Mouse (Mus musculus) stomach, embryonic 14.5 days (tissue): ENCODE measurements around the gene Bdkrb1. TPM values are rescaled to one million over a fixed set of nuclear protein-coding genes. Genes with fewer than 3 reads are reported as not detected.

Experiments used
- ATAC-seq: fragments of 200-750 bp; cut with Nextera tagmentation; 2 replicates; pipeline ENCODE4 v1.8.0; 2017; ENCODE audit warnings: low read depth, moderate TSS enrichment; ENCODE audit not compliant: insufficient number of reproducible peaks, insufficient read depth, low FRiP score
- H3K27ac ChIP-seq: fragments of 300-500 bp; sonication (generic); 2 replicates; pipeline ENCODE4 v1.5.1; 2014; ENCODE audit warnings: mild to moderate bottlenecking, low read length, moderate library complexity, mixed read lengths
- H3K27me3 ChIP-seq: fragments of 300-500 bp; sonication (generic); 2 replicates; pipeline ENCODE4 v1.6.1; 2014; ENCODE audit warnings: low read length, control low read depth, mixed read lengths; ENCODE audit not compliant: control insufficient read depth, insufficient read depth
- H3K36me3 ChIP-seq: fragments of 300-500 bp; sonication (generic); 2 replicates; pipeline ENCODE4 v1.6.1; 2014; ENCODE audit warnings: mild to moderate bottlenecking, control low read depth, low read length, moderate library complexity, mixed read lengths; ENCODE audit not compliant: control insufficient read depth, insufficient read depth
- H3K4me1 ChIP-seq: fragments of 300-500 bp; sonication (generic); 2 replicates; pipeline ENCODE4 v1.6.1; 2014; ENCODE audit warnings: low read length, control low read depth, mixed read lengths; ENCODE audit not compliant: control insufficient read depth, insufficient read depth
- H3K4me2 ChIP-seq: fragments of 300-500 bp; sonication (generic); replicated peaks from 2 replicates; pipeline ENCODE4 v1.6.1; 2014; ENCODE audit warnings: low read depth, low read length, control low read depth
- H3K4me3 ChIP-seq: fragments of 300-500 bp; sonication (generic); 2 replicates; pipeline ENCODE4 v1.5.1; 2014; ENCODE audit warnings: low read depth, low read length, control low read depth
- H3K9ac ChIP-seq: fragments of 300-500 bp; sonication (generic); replicated peaks from 2 replicates; pipeline ENCODE4 v1.6.1; 2014; ENCODE audit warnings: low read depth, mild to moderate bottlenecking, control low read depth, low read length, moderate library complexity, mixed read lengths
- H3K9me3 ChIP-seq: fragments of 300-500 bp; sonication (generic); 2 replicates; pipeline ENCODE4 v1.6.1; 2016; ENCODE audit warnings: low read depth, low read length, control low read depth; ENCODE audit not compliant: control insufficient read depth
- WGBS: fragments of 180-500 bp; shearing (Covaris S2); extraction: QIAGEN DNeasy Blood & Tissue Kit; methylation state at CpG from one replicate; pipeline ENCODE4 v1.1.7; 2014; 5-methylcytosine and 5-hydroxymethylcytosine counted together
- polyA plus RNA-seq: library from polyadenylated mRNA; unstranded; fragments of >200 nt; fragmentation: Nextera tagmentation; extraction: Ambion mirVana; gene quantifications from 2 replicates; pipeline ENCODE4 v1.2.1, GENCODE M21; 2014

Bdkrb1 gene
- polyA plus RNA-seq, 1 experiment from 2014 or later, result 0.49 TPM

DNA sequence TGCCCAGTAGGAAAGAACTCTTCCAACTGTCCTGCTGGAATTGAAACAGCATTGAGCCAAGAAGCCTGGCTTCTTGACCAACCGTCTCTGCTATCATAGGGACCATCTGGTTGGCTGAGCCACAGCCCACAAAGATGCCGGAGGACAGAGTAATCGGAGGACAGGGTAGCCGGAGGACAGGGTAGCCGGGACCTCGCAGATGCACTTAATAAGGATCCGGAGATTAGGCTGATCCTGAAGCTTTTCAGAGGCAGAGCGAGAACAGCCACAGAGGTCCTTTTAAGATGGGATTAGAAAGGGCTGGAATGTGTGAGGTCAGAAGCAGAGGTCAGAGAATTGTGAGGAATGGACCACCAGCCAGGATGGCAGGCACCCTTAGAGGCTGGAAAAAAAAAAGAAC lies 2.3 kb downstream of the Bdkrb1 start:
- WGBS, result 26% methylated on average over 8 of the region's 8 CpGs
- ATAC-seq, result no peak
- no peak overlapping the region for H3K27ac ChIP-seq

GRCm38 (mm10) chr12:105606881-105607280 lies 4.0 kb downstream of the Bdkrb1 start:
- Histone ChIP-seq H3K4me1 (0 out of 2 replicates have a peak, but pooled peaks cover 2% of the 10 kb centered on the region), H3K4me2 (no peak overlapping the region), H3K4me3 (no peak overlapping the region), H3K9ac (no peak overlapping the region), H3K9me3 (no peaks in the 10 kb centered on the region), H3K27me3 (no peaks in the 10 kb centered on the region), H3K27ac (no peak overlapping the region), H3K36me3 (no peaks in the 10 kb centered on the region)
- WGBS, result 61% methylated on average over 4 of the region's 4 CpGs
- no peak for ATAC-seq

More for the DNA sequence above, 2.3 kb downstream of the Bdkrb1 start:
- Histone ChIP-seq H3K4me1 (0 out of 2 replicates have a peak, but pooled peaks cover 2% of the 10 kb centered on the region), H3K4me3 (no peak overlapping the region), H3K4me2 (no peak overlapping the region), H3K9ac (no peak overlapping the region), H3K27me3 (no peaks in the 10 kb centered on the region), H3K36me3 (no peaks in the 10 kb centered on the region), H3K9me3 (no peaks in the 10 kb centered on the region)

DNA sequence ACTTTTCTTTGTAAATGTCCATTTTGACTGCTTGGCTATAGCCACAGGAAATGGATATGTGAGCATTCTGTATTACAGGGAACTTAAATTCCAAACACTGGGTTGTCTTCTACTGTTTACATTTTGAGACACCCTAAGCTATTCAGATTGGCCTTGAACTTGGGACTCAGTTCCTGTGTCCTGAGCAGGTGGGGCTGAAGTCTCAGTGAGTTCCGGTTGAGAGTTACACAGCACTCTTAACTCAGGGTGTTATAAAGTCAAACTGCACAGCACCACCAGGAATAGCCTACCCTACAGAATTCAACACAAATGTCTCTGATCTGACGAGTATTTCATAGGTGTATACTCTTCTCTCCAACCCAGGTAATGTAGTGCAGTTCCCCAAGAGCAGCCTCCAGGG lies 8.2 kb downstream of the Bdkrb1 start:
- no peaks in the 10 kb centered on the region for H3K9me3 ChIP-seq
- H3K9ac ChIP-seq, result no peak overlapping the region
- H3K27ac ChIP-seq, result no peak overlapping the region
- peaks cover 8% of the 10 kb centered on the region; the same call in 1 of the 2 replicates for H3K36me3 ChIP-seq
- no peak overlapping the region for H3K4me3 ChIP-seq
- H3K4me1 ChIP-seq, result no peaks in the 10 kb centered on the region
- ATAC-seq, result no peak
- no peaks in the 10 kb centered on the region for H3K27me3 ChIP-seq
- 87% methylated on average over 2 of the region's 2 CpGs for WGBS
- no peak overlapping the region for H3K4me2 ChIP-seq

GRCm38 (mm10) chr12:105611748-105612147 lies 8.9 kb downstream of the Bdkrb1 start:
- no peak for ATAC-seq
- Histone ChIP-seq H3K27ac (no peak overlapping the region), H3K9me3 (no peaks in the 10 kb centered on the region), H3K4me1 (no peaks in the 10 kb centered on the region), H3K4me2 (no peak overlapping the region), H3K36me3 (peaks cover 16% of the 10 kb centered on the region; the same call in 1 of the 2 replicates), H3K4me3 (no peak overlapping the region), H3K9ac (no peak overlapping the region), H3K27me3 (no peaks in the 10 kb centered on the region)
- 22% methylated on average over 7 of the region's 7 CpGs for WGBS

- Histone ChIP-seq H3K4me2 (no peak overlapping the region), H3K9ac (no peak overlapping the region), H3K27me3 (no peaks in the 10 kb centered on the region), H3K36me3 (peaks cover 31% of the 10 kb centered on the region; the same call in 1 of the 2 replicates), H3K4me3 (no peak overlapping the region), H3K4me1 (no peaks in the 10 kb centered on the region), H3K27ac (no peak overlapping the region), H3K9me3 (no peaks in the 10 kb centered on the region)
- 89% methylated on average over 10 of the region's 10 CpGs for WGBS
- ATAC-seq, result no peak
Measured at GRCm38 (mm10) chr12:105613559-105613958, 10.7 kb downstream of the Bdkrb1 start.

DNA sequence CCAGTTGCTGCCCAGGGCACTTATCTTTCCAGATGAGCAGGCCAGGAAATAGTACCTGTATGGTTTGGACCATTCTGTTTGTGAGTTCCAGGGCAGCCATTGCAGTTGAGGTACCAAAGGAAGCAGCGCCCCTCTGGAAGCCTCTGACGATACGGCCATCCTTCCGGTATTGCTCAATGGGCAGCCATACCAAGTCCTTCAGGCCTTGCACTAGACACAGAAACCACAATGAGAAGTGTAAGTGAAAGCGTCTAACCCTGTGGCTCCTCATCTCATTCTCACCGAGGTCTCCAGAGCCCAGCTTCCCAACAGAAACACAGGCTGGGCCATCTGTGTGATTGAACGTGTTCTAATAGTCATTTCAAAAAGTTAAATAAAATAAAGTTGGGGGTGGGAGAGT lies 19.2 kb downstream of the Bdkrb1 start:
- 94% methylated on average over 7 of the region's 7 CpGs for WGBS

DNA sequence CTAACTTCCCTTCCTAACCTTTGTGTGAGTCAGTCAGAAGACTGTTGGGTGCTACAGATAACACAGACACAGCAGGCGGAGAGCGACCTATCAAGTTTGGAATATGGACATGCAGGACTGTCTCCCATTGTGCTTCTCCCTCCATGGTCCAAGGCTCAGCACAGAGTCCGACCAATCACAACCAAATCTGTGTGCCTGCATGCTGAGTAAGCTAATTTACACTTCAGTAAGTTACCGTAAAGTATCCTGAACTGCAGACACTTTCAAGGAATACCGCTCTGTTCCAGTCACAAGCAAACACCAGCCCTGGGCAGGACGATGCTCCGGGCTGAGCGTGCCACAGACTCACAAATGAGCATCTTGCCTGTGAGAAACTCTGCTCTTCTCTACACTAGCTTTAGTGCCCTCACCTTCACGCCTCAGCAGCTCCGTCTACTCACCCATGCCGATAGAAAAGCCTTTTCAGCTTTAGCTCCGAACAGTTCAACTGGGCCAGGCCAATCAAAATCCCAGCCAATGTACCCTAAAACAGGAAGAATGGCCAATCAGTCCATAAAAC lies 20.2 kb downstream of the Bdkrb1 start:
- 90% methylated on average over 12 of the region's 12 CpGs for WGBS
- Histone ChIP-seq H3K4me1 (no peaks in the 10 kb centered on the region), H3K4me2 (no peak overlapping the region), H3K9me3 (no peaks in the 10 kb centered on the region), H3K4me3 (no peak overlapping the region), H3K27ac (no peak overlapping the region), H3K27me3 (no peaks in the 10 kb centered on the region), H3K9ac (no peak overlapping the region), H3K36me3 (peaks cover 57% of the 10 kb centered on the region)
- no peak for ATAC-seq

More for the DNA sequence above, 19.2 kb downstream of the Bdkrb1 start:
- no peak for ATAC-seq
- H3K9me3 ChIP-seq, result no peaks in the 10 kb centered on the region
- H3K36me3 ChIP-seq, result peaks cover 65% of the 10 kb centered on the region
- no peak overlapping the region for H3K4me3 ChIP-seq
- H3K9ac ChIP-seq, result no peak overlapping the region
- no peak overlapping the region for H3K27ac ChIP-seq
- no peaks in the 10 kb centered on the region for H3K27me3 ChIP-seq
- no peak overlapping the region for H3K4me2 ChIP-seq
- no peaks in the 10 kb centered on the region for H3K4me1 ChIP-seq

DNA sequence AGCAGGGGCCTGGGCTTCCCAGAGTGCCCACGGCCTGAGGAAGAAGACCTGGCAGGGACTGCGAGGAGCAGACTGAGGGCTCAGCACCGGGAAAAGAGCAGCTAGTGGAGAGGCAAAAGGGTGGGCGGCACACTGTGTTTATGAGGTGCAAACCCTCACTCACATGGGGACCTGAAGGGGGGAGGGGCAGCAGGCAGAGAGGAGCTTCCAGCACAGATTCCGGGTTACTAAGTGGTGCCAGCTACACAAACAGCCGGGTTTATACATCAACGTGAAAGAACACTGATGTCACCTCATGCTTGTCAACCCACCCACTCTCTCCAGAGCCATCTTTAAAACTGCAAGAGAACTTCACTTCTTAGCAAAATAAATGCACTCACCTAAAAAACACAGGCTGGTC lies 22.9 kb downstream of the Bdkrb1 start:
- ATAC-seq, result no peak
- Histone ChIP-seq H3K36me3 (peaks cover 46% of the 10 kb centered on the region), H3K4me1 (no peaks in the 10 kb centered on the region), H3K4me3 (no peak overlapping the region), H3K27ac (no peak overlapping the region), H3K4me2 (no peak overlapping the region), H3K9ac (no peak overlapping the region), H3K27me3 (no peaks in the 10 kb centered on the region), H3K9me3 (no peaks in the 10 kb centered on the region)
- 52% methylated on average over 7 of the region's 7 CpGs for WGBS
